Mouse (Mus musculus) lung, postnatal 14 days (tissue): Measurements from ENCODE around the gene 2300002M23Rik.

Experiments
- DNase-seq: peaks from one replicate; pipeline ENCODE4 v3.0.0; 2021

The 2300002M23Rik gene

DNA sequence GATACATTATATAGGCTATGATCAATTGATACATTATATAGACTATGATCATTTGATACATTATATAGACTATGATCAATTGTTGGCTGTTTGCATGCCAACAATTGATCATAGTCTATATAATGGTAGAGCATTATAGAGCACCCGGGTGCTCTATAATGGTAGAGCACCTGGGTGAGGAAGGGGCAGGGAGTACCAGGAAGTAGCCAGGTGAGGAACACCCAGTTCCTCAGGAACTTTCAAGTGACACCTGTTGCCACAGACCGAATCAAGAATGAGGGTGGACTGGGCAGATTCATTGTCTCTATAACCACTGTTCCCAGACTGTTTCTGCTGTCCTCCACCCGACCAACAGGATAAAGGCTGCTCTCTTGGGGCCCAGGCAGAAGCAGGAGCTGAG, at the start of gene 2300002M23Rik:
Gene 2300002M23Rik (plus strand): TSS at position 301 of the 400 bp plus-strand sequence.
- no peak for DNase-seq

- no peak for DNase-seq
Observed at GRCm38 (mm10) chr17:35517526-35517925, 49.7 kb upstream of the 2300002M23Rik start.

DNA sequence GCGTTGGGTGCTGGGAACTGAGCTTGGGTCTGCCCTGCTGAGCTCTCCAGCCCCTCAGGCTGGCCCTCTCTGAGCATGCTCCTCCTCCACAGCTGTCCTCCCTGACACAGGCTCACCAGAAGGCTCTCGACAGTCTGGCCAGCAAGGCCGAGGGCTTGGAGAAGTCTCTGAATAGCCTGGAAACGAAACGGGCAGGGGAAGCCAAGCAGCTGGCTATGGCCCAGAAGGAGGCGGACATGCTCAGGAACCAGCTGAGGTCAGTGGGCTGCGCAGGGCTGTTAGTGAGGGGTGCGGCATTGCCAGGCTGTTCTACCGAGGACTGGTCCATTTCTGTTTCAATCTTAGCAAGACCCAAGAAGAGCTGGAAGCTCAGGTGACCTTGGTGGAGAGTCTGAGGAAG, 42.9 kb upstream of the 2300002M23Rik start:
- no peak for DNase-seq

- DNase-seq = no peak
Observed at GRCm38 (mm10) chr17:35526644-35527043, 40.6 kb upstream of the 2300002M23Rik start.

GRCm38 (mm10) chr17:35532360-35532759, 34.9 kb upstream of the 2300002M23Rik start:
- no peak for DNase-seq

DNA sequence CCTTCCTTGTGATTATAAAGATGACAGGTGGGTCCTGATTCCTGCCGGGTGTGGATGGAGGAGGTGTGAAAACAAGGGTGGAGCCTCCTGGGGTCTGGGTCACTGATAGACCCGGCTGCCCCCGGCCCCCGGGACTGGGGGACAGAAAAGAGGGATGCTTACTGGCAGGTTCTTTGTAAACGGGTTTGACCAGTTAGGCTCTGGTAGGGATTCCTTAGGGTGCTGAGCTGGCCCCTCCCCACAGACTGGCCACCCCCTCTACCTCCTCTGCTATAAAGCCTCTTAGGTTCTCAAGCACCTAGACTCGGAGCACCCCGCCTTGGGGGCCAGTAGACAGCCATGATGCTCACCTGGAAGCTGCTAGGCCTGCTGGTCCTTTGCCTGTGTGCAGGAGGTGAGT, 34.3 kb upstream of the 2300002M23Rik start, which contains the start of gene Psors1c2:
Gene Psors1c2 (plus strand): TSS at position 301 of the 400 bp plus-strand sequence.
- DNase-seq = no peak

- DNase-seq = peak; percentile 81
Observed at GRCm38 (mm10) chr17:35534343-35534742, 32.9 kb upstream of the 2300002M23Rik start.

DNA sequence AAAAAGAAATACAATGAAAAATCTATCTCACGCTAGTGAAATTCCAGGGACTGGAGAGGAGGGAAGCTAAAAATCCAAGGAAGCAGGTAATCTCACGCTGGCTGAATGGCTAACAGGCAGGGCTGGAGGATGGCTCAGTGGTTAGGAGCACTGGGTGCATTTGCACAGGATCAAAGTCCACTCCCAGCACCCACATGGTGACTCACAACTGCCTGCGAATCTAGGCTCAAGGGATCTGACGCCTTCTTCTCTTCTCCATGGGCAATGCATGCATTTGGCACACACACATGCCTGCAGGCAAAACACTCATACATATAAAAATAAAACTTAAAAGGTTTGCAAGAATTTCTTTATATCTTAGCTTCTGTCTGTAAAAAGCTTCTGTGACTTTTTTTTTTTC, 29.8 kb upstream of the 2300002M23Rik start:
- no peak for DNase-seq

GRCm38 (mm10) chr17:35538476-35538875, 28.8 kb upstream of the 2300002M23Rik start:
- DNase-seq = no peak

DNA sequence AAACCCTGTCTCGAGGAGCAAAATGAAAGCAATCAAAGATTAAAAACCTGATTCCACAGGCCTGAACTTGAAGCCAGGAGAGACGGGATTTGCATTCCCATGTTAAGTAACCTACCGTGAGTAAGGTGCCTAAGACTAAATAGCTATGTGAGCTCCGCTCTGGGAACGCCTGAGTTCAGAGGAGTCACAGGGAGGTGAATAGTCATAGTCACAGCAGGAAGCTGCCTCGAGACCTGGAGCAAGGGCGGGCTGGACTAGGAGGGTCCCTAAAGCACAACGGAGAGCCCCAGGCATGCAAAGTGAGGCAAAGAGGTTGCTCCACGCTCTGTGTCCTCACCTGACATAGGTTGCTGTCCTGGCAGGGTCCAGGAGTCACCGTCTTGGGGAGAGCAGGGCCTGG, 27.7 kb upstream of the 2300002M23Rik start:
- no peak for DNase-seq

DNA sequence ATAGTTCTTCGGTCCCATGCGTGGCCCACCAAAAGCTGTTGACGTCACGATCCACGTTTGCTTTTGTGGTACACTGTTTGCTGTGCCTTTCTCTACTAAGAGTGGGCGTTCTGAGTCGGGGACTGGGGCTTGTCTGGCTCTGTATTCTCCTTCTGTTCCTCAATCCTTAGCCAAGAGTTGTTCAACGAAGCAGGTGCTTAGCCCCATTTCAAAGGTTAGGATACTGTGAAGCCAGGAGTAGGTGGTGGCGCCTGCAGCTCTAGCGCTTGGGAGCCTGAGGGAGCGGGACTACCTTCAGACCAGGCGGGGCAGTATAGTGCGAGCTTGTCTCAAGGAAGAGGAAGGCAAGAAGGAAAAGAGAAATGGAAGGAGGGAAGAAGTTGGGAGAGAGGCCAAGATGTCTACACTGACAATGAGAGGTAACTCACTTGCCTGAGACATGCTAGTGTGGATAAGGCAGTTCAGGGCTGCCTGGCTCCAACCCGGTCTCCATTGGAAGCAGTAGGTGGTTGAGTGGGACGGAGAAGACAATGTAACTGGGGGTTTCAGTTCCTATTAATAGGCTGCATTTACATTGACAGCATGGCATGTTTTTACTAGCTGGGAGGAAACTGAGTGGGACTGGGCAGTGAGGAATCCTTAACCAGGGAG, 24.4 kb upstream of the 2300002M23Rik start:
- DNase-seq = no peak

DNA sequence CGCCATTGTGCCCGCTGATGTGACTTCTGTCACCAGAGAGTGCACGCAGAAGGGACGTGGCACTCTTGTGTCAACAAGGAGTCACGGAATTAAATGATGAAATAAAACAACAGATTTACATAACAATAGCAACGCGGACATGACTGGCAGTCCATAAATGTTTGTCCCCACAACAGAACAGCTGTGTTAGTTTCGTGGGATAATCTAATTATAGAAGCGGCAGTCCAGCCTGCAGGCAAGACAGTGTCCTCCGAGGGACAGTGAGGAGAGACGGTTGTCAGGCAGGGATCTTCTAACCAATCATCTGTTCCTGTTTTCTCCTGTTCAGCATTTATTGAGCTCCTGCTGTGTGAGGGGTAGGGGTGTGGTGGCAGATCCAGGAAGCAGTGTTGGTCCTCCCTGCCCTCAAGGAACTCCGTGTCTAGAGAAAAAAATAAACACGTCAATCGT, 23.8 kb upstream of the 2300002M23Rik start:
- DNase-seq = no peak

DNA sequence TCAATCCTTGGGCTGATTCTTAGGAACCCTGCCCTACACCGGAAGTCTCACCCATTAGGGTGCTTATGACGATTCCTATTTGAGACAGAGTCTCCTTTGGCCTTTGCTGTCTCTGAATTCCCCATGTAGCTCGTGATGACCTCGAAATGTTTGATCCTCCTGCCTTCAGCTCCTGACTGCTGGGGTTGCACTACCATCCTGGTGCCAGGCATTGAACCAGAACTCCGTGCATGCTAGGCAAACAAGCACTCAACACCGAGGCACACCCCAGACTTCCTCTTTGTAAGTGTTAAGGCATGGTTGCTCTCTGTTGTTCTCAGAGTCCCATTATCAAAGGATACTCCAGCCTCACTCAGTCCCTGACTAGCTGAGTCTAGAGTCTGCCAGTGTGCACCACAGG, 23.2 kb upstream of the 2300002M23Rik start:
- no peak for DNase-seq

DNA sequence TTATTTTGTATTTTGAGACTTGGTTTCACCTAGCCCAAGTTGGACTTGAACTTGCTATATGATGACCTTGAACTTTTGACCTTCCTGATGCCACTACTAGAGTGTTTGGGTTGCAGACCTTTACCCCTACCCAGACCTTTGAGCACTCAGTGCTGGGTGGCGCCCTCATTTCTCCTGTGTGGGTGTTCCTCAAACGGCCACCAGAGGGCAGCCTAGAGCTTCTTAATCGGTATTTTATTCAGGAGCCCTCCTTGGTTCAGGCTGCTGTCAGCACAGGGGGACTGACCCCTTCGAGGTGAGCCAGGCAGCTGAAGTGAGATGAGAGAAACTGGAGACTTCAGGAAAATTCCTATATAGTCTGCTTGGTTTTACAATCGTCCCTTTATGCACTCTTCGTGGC, 22.6 kb upstream of the 2300002M23Rik start:
- peak; percentile 55 for DNase-seq

- DNase-seq = no peak
Observed at GRCm38 (mm10) chr17:35547465-35547864, 19.8 kb upstream of the 2300002M23Rik start.

DNA sequence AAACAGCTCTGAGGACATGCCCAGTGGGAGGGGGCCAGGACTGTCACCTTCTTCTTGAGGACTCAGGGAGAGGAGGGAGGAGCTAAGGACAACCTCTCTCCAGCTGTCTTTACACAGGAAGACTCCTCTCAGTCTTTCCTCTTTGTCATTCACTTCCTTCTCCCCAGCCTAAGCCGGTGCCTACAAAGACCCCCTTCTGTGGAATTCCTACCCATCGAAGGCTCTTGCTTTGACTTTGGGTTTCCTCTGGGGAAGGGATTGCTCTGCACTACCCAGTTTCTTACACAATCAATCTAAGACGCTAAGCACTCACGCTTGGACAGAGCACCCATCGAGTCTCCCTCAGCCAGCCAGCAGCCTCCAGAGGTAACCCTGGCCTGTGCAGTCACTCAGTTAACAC, 18.6 kb upstream of the 2300002M23Rik start:
- DNase-seq = no peak

DNA sequence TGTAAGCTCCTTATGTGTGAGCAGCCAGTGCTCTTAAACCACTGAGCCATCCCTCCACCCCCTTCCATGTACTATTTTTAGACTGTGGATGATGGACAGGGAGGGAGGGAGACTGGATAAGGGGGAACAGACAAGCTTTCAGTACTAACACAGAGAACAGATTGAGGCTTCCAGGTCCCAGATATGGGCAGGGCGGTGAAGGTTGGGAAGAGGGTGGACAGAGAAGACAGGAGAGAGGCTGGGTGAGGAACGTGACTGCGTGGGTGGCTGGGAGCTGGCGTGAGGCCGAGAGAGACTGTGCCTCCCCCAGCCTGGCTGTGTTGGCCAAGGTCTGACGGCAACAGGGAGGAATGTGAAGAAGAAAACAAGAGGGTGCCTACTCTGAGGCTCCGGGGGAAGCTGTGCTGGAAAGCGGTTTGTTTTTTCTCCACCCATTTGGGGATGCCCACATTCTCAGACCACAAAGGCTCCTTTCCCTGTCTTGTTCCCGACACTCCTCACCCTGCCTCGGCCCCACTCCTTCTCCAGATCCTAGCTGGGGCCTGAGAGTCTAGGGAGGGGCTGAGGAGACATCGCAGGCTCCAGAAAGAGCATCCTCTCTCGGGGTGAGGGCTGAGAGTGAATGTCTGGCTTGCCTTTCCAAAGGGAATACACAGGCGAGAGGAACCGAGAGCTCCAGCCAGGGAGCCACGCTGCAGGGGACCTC, 17.7 kb upstream of the 2300002M23Rik start:
- DNase-seq = peak; percentile 82

DNA sequence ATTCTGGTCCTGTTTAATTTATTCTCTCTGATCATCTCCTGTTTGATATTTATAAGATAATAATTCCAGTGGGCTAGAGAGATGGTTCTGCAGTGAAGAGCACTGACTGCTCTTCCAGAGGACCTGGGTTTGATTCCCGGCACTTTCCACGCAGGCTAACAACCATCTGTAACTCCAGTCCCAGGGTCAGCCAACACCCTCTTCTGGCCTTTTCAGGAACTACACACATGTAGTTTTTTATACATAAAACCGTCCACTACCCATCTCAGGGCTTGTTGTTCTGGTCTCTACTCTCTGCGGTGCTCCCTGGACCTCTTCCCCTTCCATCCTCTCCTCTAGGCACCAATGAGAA, 17.1 kb upstream of the 2300002M23Rik start:
- no peak for DNase-seq

DNA sequence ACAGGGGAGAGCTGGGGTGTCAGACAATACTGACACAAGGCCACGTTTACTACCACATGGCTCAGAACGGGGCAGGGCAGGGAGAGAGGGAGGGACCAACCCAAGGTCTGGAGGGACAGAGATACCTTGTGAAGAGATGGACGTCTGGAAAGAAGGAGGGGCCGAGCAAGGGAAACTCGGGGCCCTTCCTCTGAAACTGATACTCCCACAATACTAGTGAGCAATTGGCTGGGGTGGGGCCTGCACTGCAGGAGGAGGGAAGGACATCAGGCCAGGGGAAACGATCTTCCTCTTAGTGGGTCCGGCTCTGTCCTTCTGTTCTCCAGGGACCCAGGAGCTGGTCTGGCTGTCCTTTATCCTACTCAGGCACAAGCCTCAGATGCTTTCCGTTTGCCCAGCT, 16.4 kb upstream of the 2300002M23Rik start:
- no peak for DNase-seq

DNA sequence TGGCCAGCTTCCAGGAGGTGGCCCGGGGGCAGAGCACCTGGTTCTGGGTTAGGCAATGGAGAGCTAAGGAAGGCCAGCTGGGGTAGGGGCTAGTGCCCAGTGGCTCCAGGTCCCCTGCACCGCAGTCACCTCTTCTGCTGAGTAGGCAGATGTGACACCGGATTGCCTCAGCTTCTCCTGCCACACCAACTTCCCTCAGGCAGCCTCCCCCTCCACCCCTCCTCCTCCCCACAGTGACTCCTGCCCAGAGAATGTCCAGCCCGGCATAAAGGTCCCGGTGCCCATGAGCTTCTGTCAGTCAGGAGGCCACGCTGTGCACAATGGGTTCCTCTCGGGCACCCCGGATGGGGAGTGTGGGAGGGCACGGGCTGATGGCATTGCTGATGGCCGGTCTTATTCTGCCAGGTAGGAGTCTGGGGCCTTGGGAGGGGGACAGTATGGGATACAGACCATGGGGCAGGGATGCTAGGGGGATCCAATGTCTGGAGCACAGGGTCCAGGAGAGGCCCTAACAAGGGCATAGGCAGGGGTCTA, 15.3 kb upstream of the 2300002M23Rik start, which contains the start of gene Cdsn:
Gene Cdsn (plus strand): TSS at position 248 of the 534 bp plus-strand sequence.
- DNase-seq = no peak

DNA sequence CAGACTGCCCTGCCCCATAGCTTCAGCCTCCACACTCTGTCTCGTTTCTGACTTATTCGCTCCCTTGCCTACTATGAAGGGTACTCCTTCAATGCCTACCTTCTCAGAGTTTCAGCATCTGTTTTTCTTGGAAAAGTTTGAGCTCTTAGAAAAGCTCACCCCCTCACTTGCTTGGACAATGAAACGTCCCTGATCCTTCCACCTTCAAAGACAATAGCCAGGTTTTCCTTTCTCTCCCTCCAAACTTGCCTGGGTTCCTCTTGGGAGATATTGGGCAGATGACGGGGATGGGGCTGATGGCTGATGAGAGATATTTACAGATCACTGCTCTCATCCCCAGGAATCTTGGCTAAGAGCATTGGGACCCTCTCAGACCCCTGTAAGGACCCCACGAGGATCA, 12.9 kb upstream of the 2300002M23Rik start:
- DNase-seq = no peak

GRCm38 (mm10) chr17:35554761-35555397, 12.4 kb upstream of the 2300002M23Rik start:
- no peak for DNase-seq

DNA sequence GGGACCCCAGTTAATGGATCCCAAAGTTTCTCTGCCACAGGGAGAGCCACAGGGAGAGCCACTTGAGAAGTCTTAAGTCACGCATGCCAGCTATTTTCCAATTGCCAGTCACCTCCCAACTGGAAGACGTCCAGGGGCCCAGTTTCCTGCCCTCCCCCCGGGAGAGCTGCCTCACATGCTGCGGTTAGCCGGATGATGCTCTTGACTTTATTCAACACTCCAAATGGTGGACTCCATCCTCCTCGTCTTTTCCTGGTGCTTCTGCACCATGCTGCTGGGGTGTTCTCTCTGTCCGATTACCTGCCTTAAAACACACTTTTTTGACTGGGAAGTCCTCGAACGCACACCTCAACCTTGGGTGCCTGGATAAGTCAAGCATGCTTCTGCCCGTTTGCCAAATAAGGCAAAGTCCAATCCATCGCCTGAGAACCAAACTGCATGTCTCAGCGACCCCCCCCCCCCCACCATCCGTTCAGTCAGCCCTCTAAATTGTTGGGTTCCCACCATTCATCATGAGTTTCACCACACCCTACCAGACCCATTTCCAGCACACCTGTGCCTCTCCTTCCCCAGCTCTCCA, 11.0 kb upstream of the 2300002M23Rik start:
- no peak for DNase-seq
